Mouse (Mus musculus): ENCODE data around the gene Cog6. TPM values are rescaled to one million over a fixed set of nuclear protein-coding genes. Genes with fewer than 3 reads are reported as not detected.

The Cog6 gene
- polyA plus RNA-seq, 1 experiment, result 0.89 TPM

- Histone ChIP-seq H3K4me1 (ENCODE audit: control insufficient read depth) (no peaks in the 10 kb centered on the region), H3K9me3 (ENCODE audit: control insufficient read depth, low read length) (peaks cover 9% of the 10 kb centered on the region), H3K36me3 (ENCODE audit: control insufficient read depth) (no peaks in the 10 kb centered on the region), H3K27me3 (ENCODE audit: control insufficient read depth) (no peaks in the 10 kb centered on the region), H3K4me3 (replicated peaks) (no peak overlapping the region)
- TF ChIP-seq TAL1 (IDR thresholded peaks at IDR 0.05; ENCODE audit: low read length), result no peak
- no peak for TF ChIP-seq GATA1 (IDR thresholded peaks at IDR 0.05; ENCODE audit: low read length)
These were observed 58.5 kb downstream of the Cog6 start for GRCm38 (mm10) chr3:52958444-52959120.

GRCm38 (mm10) chr3:52957861-52958260 lies 59.2 kb downstream of the Cog6 start:
- no peak for TF ChIP-seq GATA1 (IDR thresholded peaks at IDR 0.05; ENCODE audit: low read length)
- TF ChIP-seq TAL1 (IDR thresholded peaks at IDR 0.05; ENCODE audit: low read length), result no peak
- Histone ChIP-seq H3K27me3 (ENCODE audit: control insufficient read depth) (no peaks in the 10 kb centered on the region), H3K36me3 (ENCODE audit: control insufficient read depth) (no peaks in the 10 kb centered on the region), H3K4me1 (ENCODE audit: control insufficient read depth) (no peaks in the 10 kb centered on the region), H3K9me3 (ENCODE audit: control insufficient read depth, low read length) (peaks cover 9% of the 10 kb centered on the region), H3K4me3 (replicated peaks) (no peak overlapping the region)

- no peak overlapping the region for H3K4me3 ChIP-seq (replicated peaks)
- no peaks in the 10 kb centered on the region for H3K27me3 ChIP-seq (ENCODE audit: control insufficient read depth)
- H3K9me3 ChIP-seq (ENCODE audit: control insufficient read depth, low read length), result peaks cover 9% of the 10 kb centered on the region
- H3K36me3 ChIP-seq (ENCODE audit: control insufficient read depth), result no peaks in the 10 kb centered on the region
- no peaks in the 10 kb centered on the region for H3K4me1 ChIP-seq (ENCODE audit: control insufficient read depth)
- TF ChIP-seq GATA1 (IDR thresholded peaks at IDR 0.05; ENCODE audit: low read length) (no peak), TAL1 (IDR thresholded peaks at IDR 0.05; ENCODE audit: low read length) (no peak)
These were observed 60.8 kb downstream of the Cog6 start for GRCm38 (mm10) chr3:52956236-52956635.

- H3K4me3 ChIP-seq (replicated peaks), result no peak overlapping the region
- no peaks in the 10 kb centered on the region for H3K27me3 ChIP-seq (ENCODE audit: control insufficient read depth)
- H3K36me3 ChIP-seq (ENCODE audit: control insufficient read depth), result no peaks in the 10 kb centered on the region
- TF ChIP-seq GATA1 (IDR thresholded peaks at IDR 0.05; ENCODE audit: low read length) (no peak), TAL1 (IDR thresholded peaks at IDR 0.05; ENCODE audit: low read length) (no peak)
- H3K4me1 ChIP-seq (ENCODE audit: control insufficient read depth), result no peaks in the 10 kb centered on the region
- peaks cover 5% of the 10 kb centered on the region; the same call in 1 of the 2 replicates for H3K9me3 ChIP-seq (ENCODE audit: control insufficient read depth, low read length)
These were observed 61.5 kb downstream of the Cog6 start for GRCm38 (mm10) chr3:52955481-52956019.

- H3K4me3 ChIP-seq (replicated peaks), result no peak overlapping the region
- H3K36me3 ChIP-seq (ENCODE audit: control insufficient read depth), result no peaks in the 10 kb centered on the region
- H3K4me1 ChIP-seq (ENCODE audit: control insufficient read depth), result no peaks in the 10 kb centered on the region
- no peaks in the 10 kb centered on the region for H3K27me3 ChIP-seq (ENCODE audit: control insufficient read depth)
- no peak for TF ChIP-seq GATA1 (IDR thresholded peaks at IDR 0.05; ENCODE audit: low read length)
- TF ChIP-seq TAL1 (IDR thresholded peaks at IDR 0.05; ENCODE audit: low read length), result no peak
- no peaks in the 10 kb centered on the region for H3K9me3 ChIP-seq (ENCODE audit: control insufficient read depth, low read length)
These were observed 62.4 kb downstream of the Cog6 start for GRCm38 (mm10) chr3:52954656-52955055.

- TF ChIP-seq TAL1 (IDR thresholded peaks at IDR 0.05; ENCODE audit: low read length) (no peak), GATA1 (IDR thresholded peaks at IDR 0.05; ENCODE audit: low read length) (no peak)
These were observed 63.2 kb downstream of the Cog6 start for GRCm38 (mm10) chr3:52953831-52954230.

DNA sequence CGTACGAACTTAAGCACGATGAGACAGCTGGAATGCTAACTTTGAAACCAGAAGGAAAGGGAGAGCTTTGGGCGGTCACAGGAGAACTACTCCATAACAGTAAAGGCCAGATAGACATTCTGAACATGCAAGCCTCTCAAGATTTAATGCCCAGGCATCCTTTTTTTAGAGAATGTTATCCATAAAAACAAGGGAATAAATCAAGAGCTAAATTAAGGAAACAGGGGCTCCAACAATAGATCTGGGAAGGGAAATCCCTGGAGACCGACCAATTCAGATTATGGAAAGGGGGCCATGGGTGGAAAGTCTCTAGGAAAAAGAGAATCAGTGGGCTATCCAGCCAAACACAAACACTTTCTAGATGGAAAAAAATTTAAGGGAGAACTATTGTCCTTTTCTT lies 68.2 kb downstream of the Cog6 start:
- no peak for TF ChIP-seq GATA1 (IDR thresholded peaks at IDR 0.05; ENCODE audit: low read length)

More at GRCm38 (mm10) chr3:52953831-52954230, 63.2 kb downstream of the Cog6 start:
- Histone ChIP-seq H3K36me3 (ENCODE audit: control insufficient read depth) (no peaks in the 10 kb centered on the region), H3K27me3 (ENCODE audit: control insufficient read depth) (no peaks in the 10 kb centered on the region), H3K4me3 (replicated peaks) (no peak overlapping the region), H3K9me3 (ENCODE audit: control insufficient read depth, low read length) (no peaks in the 10 kb centered on the region), H3K4me1 (ENCODE audit: control insufficient read depth) (no peaks in the 10 kb centered on the region)

GRCm38 (mm10) chr3:52947444-52947843 lies 69.6 kb downstream of the Cog6 start:
- Histone ChIP-seq H3K4me1 (ENCODE audit: control insufficient read depth) (no peaks in the 10 kb centered on the region), H3K4me3 (replicated peaks) (no peak overlapping the region), H3K9me3 (ENCODE audit: control insufficient read depth, low read length) (no peaks in the 10 kb centered on the region), H3K27me3 (ENCODE audit: control insufficient read depth) (no peaks in the 10 kb centered on the region), H3K36me3 (ENCODE audit: control insufficient read depth) (no peaks in the 10 kb centered on the region)
- no peak for TF ChIP-seq GATA1 (IDR thresholded peaks at IDR 0.05; ENCODE audit: low read length)
- no peak for TF ChIP-seq TAL1 (IDR thresholded peaks at IDR 0.05; ENCODE audit: low read length)

More for the DNA sequence above, 68.2 kb downstream of the Cog6 start:
- H3K36me3 ChIP-seq (ENCODE audit: control insufficient read depth), result no peaks in the 10 kb centered on the region
- no peaks in the 10 kb centered on the region for H3K27me3 ChIP-seq (ENCODE audit: control insufficient read depth)
- H3K4me1 ChIP-seq (ENCODE audit: control insufficient read depth), result no peaks in the 10 kb centered on the region
- H3K4me3 ChIP-seq (replicated peaks), result no peak overlapping the region
- no peaks in the 10 kb centered on the region for H3K9me3 ChIP-seq (ENCODE audit: control insufficient read depth, low read length)

DNA sequence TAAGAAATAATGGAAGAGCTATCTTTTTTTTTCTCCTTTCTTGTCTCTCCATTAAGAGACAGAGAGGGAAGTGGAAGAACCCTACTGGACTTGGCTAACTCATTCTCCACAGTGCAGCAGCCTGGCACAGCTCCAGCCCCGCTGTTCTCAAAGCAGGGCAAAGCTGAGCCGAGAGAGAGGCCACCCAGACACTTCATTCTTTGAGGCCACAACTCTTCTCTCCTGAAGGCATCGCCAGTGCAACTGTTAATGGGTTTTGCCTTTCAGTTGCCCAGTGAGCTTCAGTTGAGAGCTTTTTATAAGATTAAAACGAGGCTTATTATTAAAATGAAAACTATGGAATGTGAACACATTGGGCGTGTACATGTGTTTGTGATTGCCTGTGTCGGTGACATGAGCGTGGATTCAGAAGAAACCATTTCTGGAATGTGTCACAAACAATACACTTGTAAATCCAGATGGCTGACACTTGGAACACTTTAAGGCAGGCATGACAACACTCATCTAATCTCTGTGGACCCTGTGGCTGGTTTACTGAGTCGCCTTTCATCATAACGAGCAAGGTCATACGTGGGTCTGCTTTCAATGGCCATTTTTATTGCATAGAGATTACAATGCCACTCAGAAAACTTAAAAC lies 76.1 kb downstream of the Cog6 start:
- Histone ChIP-seq H3K27me3 (ENCODE audit: control insufficient read depth) (no peaks in the 10 kb centered on the region), H3K4me3 (replicated peaks) (no peak overlapping the region), H3K36me3 (ENCODE audit: control insufficient read depth) (no peaks in the 10 kb centered on the region), H3K9me3 (ENCODE audit: control insufficient read depth, low read length) (no peaks in the 10 kb centered on the region), H3K4me1 (ENCODE audit: control insufficient read depth) (no peaks in the 10 kb centered on the region)
- TF ChIP-seq TAL1 (IDR thresholded peaks at IDR 0.05; ENCODE audit: low read length), result no peak

All from erythroblast, embryonic 14.5 days (primary cell).